Mouse (Mus musculus) liver, embryonic 15.5 days (tissue): ENCODE results near the gene C2cd4a. TPM values are rescaled to one million over a fixed set of nuclear protein-coding genes. Genes with fewer than 3 reads are reported as not detected.

ENCODE experiments used
- ATAC-seq: fragments of 200-750 bp; cut with Nextera tagmentation; 2 replicates; pipeline ENCODE4 v1.8.0; 2017; ENCODE audit warnings: moderate number of reproducible peaks, mild to moderate bottlenecking, moderate library complexity; ENCODE audit not compliant: insufficient read depth
- H3K27ac ChIP-seq: fragments of 300-500 bp; sonication (generic); replicated peaks from 2 replicates; pipeline ENCODE4 v1.5.1; 2015; ENCODE audit warnings: mild to moderate bottlenecking, inconsistent platforms
- H3K27me3 ChIP-seq: fragments of 300-500 bp; sonication (generic); 2 replicates; pipeline ENCODE4 v1.6.1; 2015; ENCODE audit warnings: mild to moderate bottlenecking, inconsistent platforms
- H3K36me3 ChIP-seq: fragments of 300-500 bp; sonication (generic); replicated peaks from 2 replicates; pipeline ENCODE4 v1.6.1; 2015; ENCODE audit warnings: moderate library complexity, mild to moderate bottlenecking, inconsistent platforms
- H3K4me1 ChIP-seq: fragments of 300-500 bp; sonication (generic); replicated peaks from 2 replicates; pipeline ENCODE4 v1.6.1; 2015; ENCODE audit warnings: inconsistent platforms
- H3K4me2 ChIP-seq: fragments of 300-500 bp; sonication (generic); 2 replicates; pipeline ENCODE4 v1.6.1; 2015; ENCODE audit warnings: moderate library complexity, mild to moderate bottlenecking, inconsistent platforms
- H3K4me3 ChIP-seq: fragments of 300-500 bp; sonication (generic); replicated peaks from 2 replicates; pipeline ENCODE4 v1.5.1; 2015; ENCODE audit warnings: mild to moderate bottlenecking, inconsistent platforms
- H3K9ac ChIP-seq: fragments of 300-500 bp; sonication (generic); 2 replicates; pipeline ENCODE4 v1.6.1; 2015; ENCODE audit warnings: moderate library complexity, mild to moderate bottlenecking, inconsistent platforms
- H3K9me3 ChIP-seq: fragments of 300-500 bp; sonication (generic); replicated peaks from 2 replicates; pipeline ENCODE4 v1.6.1; 2016; ENCODE audit warnings: inconsistent platforms
- WGBS: fragments of 180-500 bp; shearing (Covaris S2); methylation state at CpG from one replicate; pipeline ENCODE4 v1.1.7; 2015; ENCODE audit warnings: mixed read lengths; ENCODE audit not compliant: insufficient replicate concordance; 5-methylcytosine and 5-hydroxymethylcytosine counted together
- polyA plus RNA-seq: library from polyadenylated mRNA; unstranded; fragments of >200 nt; fragmentation: Nextera tagmentation; extraction: Ambion mirVana; gene quantifications from 2 replicates; pipeline ENCODE4 v1.2.1, GENCODE M21; 2015

Gene C2cd4a
- polyA plus RNA-seq, 1 experiment from 2014 or later = 0.74 TPM

DNA sequence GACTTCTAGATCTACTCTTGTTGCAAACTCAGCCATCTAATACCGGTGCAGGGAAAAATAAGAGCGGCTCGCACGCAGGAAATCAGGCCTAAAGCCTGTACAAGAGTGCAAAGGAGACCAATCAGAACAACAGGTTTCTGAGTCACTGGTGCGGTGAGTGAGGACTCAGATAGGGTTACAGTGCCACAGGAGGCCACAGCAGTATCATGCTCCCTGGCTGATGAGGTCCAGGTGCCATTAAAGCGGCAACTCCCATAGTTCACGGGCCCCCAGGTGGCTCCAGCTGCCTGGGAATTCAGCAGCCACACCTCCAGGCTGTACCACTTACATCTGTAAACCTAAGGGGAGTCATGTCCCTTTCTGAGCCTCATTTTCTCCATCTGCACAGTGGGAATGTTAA, 45.8 kb downstream of the C2cd4a start:
- Histone ChIP-seq H3K36me3 (no peaks in the 10 kb centered on the region), H3K9me3 (no peaks in the 10 kb centered on the region), H3K4me3 (no peak overlapping the region), H3K27ac (no peak overlapping the region), H3K4me2 (no peak overlapping the region), H3K4me1 (no peaks in the 10 kb centered on the region), H3K9ac (no peak overlapping the region), H3K27me3 (no peaks in the 10 kb centered on the region)
- 72% methylated on average over 7 of the region's 7 CpGs for WGBS
- no peak for ATAC-seq

- no peak overlapping the region for H3K9ac ChIP-seq
- ATAC-seq = no peak
- no peak overlapping the region for H3K27ac ChIP-seq
- H3K9me3 ChIP-seq = no peaks in the 10 kb centered on the region
- H3K27me3 ChIP-seq = peaks cover 4% of the 10 kb centered on the region; the same call in 1 of the 2 replicates
- no peaks in the 10 kb centered on the region for H3K36me3 ChIP-seq
- no peak overlapping the region for H3K4me2 ChIP-seq
- no peak overlapping the region for H3K4me3 ChIP-seq
- H3K4me1 ChIP-seq = no peaks in the 10 kb centered on the region
Measured at GRCm38 (mm10) chr9:67783925-67784324, 48.2 kb downstream of the C2cd4a start.

GRCm38 (mm10) chr9:67783464-67783863, 48.7 kb downstream of the C2cd4a start:
- Histone ChIP-seq H3K9ac (no peak overlapping the region), H3K4me1 (no peaks in the 10 kb centered on the region), H3K9me3 (no peaks in the 10 kb centered on the region), H3K36me3 (no peaks in the 10 kb centered on the region), H3K27me3 (peaks cover 4% of the 10 kb centered on the region; the same call in 1 of the 2 replicates), H3K4me2 (no peak overlapping the region), H3K4me3 (no peak overlapping the region), H3K27ac (no peak overlapping the region)
- 71% methylated on average over 3 of the region's 3 CpGs for whole genome bisulfite sequencing
- no peak for ATAC-seq

- H3K9ac ChIP-seq = no peak overlapping the region
- WGBS = 60% methylated on average over 6 of the region's 6 CpGs
- H3K36me3 ChIP-seq = no peaks in the 10 kb centered on the region
- no peaks in the 10 kb centered on the region for H3K9me3 ChIP-seq
- ATAC-seq = no peak
- H3K27ac ChIP-seq = no peak overlapping the region
- peaks cover 4% of the 10 kb centered on the region; the same call in 1 of the 2 replicates for H3K27me3 ChIP-seq
- H3K4me2 ChIP-seq = no peak overlapping the region
- H3K4me1 ChIP-seq = no peaks in the 10 kb centered on the region
- H3K4me3 ChIP-seq = no peak overlapping the region
Measured at GRCm38 (mm10) chr9:67782786-67783185, 49.3 kb downstream of the C2cd4a start.

Other genes starting within 250 kb of the C2cd4a start
- gene C2cd4b, start 72.9 kb downstream of the C2cd4a start, polyA plus RNA-seq = not detected in 2 replicates
- gene Vps13c, start 8.1 kb upstream of the C2cd4a start, polyA plus RNA-seq = 4.3 and 4.4 TPM in 2 replicates